Mouse (Mus musculus) myocyte (in vitro differentiated cells): Measurements from ENCODE around the gene Zfp296.

Experiments used
- CEBPB ChIP-seq: IDR thresholded peaks from 2 replicates; pipeline ENCODE4 v1.6.1; 2011; ENCODE audit warnings: mild to moderate bottlenecking, moderate library complexity; ENCODE audit not compliant: poor library complexity, insufficient read depth, severe bottlenecking
- E2F4 ChIP-seq: IDR thresholded peaks from one replicate; pipeline ENCODE4 v1.6.1; 2011; ENCODE audit warnings: mild to moderate bottlenecking, control low read depth, moderate library complexity; ENCODE audit not compliant: insufficient read depth
- MAX ChIP-seq: IDR thresholded peaks from one replicate; pipeline ENCODE4 v1.6.1; 2011; ENCODE audit warnings: low read depth, mild to moderate bottlenecking, control low read depth
- MYOD1 ChIP-seq, 3 experiments: IDR thresholded peaks; one replicate each; pipeline ENCODE4 v1.6.1; 2011; ENCODE audit warnings: control low read depth in 2 of 3, low read depth in 2 of 3, mild to moderate bottlenecking in 2 of 3, moderate library complexity in 1 of 3; ENCODE audit not compliant: insufficient read length in 2 of 3, control insufficient read depth in 1 of 3
- MYOG ChIP-seq, 3 experiments: IDR thresholded peaks; one replicate each; pipeline ENCODE4 v1.6.1; 2011; ENCODE audit warnings: control low read depth in 2 of 3, low read depth in 2 of 3, mild to moderate bottlenecking in 2 of 3; ENCODE audit not compliant: insufficient read length in 2 of 3, control insufficient read depth in 1 of 3, insufficient read depth in 1 of 3
- POLR2A ChIP-seq: IDR thresholded peaks from one replicate; pipeline ENCODE4 v1.6.1; 2011; ENCODE audit warnings: low read depth, mild to moderate bottlenecking, control low read depth, moderate library complexity; ENCODE audit not compliant: insufficient read length
- SRF ChIP-seq: IDR thresholded peaks from one replicate; pipeline ENCODE4 v1.6.1; 2011; ENCODE audit warnings: low read depth; ENCODE audit not compliant: control insufficient read depth, insufficient read length
- TCF12 ChIP-seq: IDR thresholded peaks from one replicate; pipeline ENCODE4 v1.6.1; 2011; ENCODE audit warnings: mild to moderate bottlenecking, control low read depth; ENCODE audit not compliant: poor library complexity, insufficient read depth, severe bottlenecking
- TCF3 ChIP-seq: IDR thresholded peaks from one replicate; pipeline ENCODE4 v1.6.1; 2011; ENCODE audit warnings: low read depth, control low read depth; ENCODE audit not compliant: insufficient read length
- USF1 ChIP-seq: IDR thresholded peaks from one replicate; pipeline ENCODE4 v1.6.1; 2011; ENCODE audit warnings: low read depth, mild to moderate bottlenecking, control low read depth, moderate library complexity

DNA sequence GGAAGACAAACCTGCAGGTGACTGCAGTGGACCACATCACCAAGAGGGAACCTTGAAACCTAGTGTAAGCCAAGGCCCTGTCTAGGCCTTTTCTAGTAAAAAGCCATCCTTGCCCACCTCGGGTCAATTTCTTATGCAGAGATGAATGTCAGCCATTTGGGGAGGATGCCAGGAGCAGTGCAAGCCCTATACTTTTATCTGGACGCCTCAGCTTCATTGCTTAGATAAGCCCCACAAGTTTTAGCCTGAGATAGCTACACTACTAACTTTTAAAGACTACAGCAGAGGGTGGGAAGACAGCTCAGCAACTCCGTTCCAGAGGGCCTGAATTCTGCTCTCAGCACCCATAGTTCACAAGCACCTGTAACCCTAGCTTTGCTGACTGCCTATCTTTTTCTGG lies 13.2 kb upstream of the Zfp296 start:
- TF ChIP-seq USF1 (no peak), POLR2A (no peak), E2F4 (no peak), CEBPB (no peak), MAX (no peak), MYOG (IDR thresholded peaks at IDR 0.05; ENCODE audit: control insufficient read depth in 1 of 3, insufficient read depth in 1 of 3, insufficient read length in 2 of 3, low read depth in 2 of 3) (no peak), TCF12 (no peak), SRF (no peak), TCF3 (no peak), MYOD1 (IDR thresholded peaks at IDR 0.05; ENCODE audit: control insufficient read depth in 1 of 3, insufficient read length in 2 of 3, low read depth in 2 of 3) (no peak)
